Mouse (Mus musculus) G1E (cell line): Measurements from ENCODE around the gene Entpd7.

Source experiments
- GATA1 ChIP-seq: IDR thresholded peaks from 2 replicates; pipeline ENCODE4 v1.6.1; 2012; ENCODE audit warnings: borderline replicate concordance, low read length, inconsistent platforms, mixed read lengths
- POLR2AphosphoS5 ChIP-seq: IDR thresholded peaks from 2 replicates; pipeline ENCODE4 v1.6.1; 2012; ENCODE audit warnings: low read depth, low read length, inconsistent platforms; ENCODE audit not compliant: insufficient replicate concordance

- TF ChIP-seq POLR2AphosphoS5 (no peak), GATA1 (no peak)
Observed at GRCm38 (mm10) chr19:43655735-43656492, 33.6 kb upstream of the Entpd7 start.
